Mouse (Mus musculus): ENCODE data around the gene Camk1. TPM values are rescaled to one million over a fixed set of nuclear protein-coding genes. Genes with fewer than 3 reads are reported as not detected.

The Camk1 gene
- polyA plus RNA-seq, 1 experiment from 2014 or later = 107 TPM

- Histone ChIP-seq H3K36me3 (ENCODE audit: control insufficient read depth, insufficient read depth, low read length) (peaks cover 44% of the 10 kb centered on the region), H3K27ac (ENCODE audit: low read length) (no peak overlapping the region), H3K4me2 (replicated peaks; ENCODE audit: low read depth, low read length) (no peak overlapping the region), H3K9ac (replicated peaks; ENCODE audit: low read depth, low read length) (no peak overlapping the region), H3K4me1 (ENCODE audit: control insufficient read depth, insufficient read depth, low read length) (peaks cover 7% of the 10 kb centered on the region; the same call in 1 of the 2 replicates), H3K4me3 (ENCODE audit: low read depth, low read length) (no peak overlapping the region), H3K27me3 (ENCODE audit: control insufficient read depth, insufficient read depth, low read length) (no peaks in the 10 kb centered on the region), H3K9me3 (ENCODE audit: control insufficient read depth, low read depth, low read length) (no peaks in the 10 kb centered on the region)
- ATAC-seq (ENCODE audit: insufficient number of reproducible peaks, insufficient read depth, low FRiP score, low read depth) = no peak
- 91% methylated on average over 11 of the region's 11 CpGs for WGBS
Measured at GRCm38 (mm10) chr6:113380480-113380879, 36.7 kb upstream of the Camk1 start.

GRCm38 (mm10) chr6:113379246-113379645 lies 35.5 kb upstream of the Camk1 start:
- H3K9ac ChIP-seq (replicated peaks; ENCODE audit: low read depth, low read length) = 0 out of 2 replicates have a peak overlapping the region, but pooled peaks have one; percentile 11
- ATAC-seq (ENCODE audit: insufficient number of reproducible peaks, insufficient read depth, low FRiP score, low read depth) = no peak
- H3K9me3 ChIP-seq (ENCODE audit: control insufficient read depth, low read depth, low read length) = no peaks in the 10 kb centered on the region
- H3K4me1 ChIP-seq (ENCODE audit: control insufficient read depth, insufficient read depth, low read length) = peaks cover 7% of the 10 kb centered on the region; the same call in 1 of the 2 replicates
- 86% methylated on average over 6 of the region's 6 CpGs for WGBS
- H3K36me3 ChIP-seq (ENCODE audit: control insufficient read depth, insufficient read depth, low read length) = peaks cover 42% of the 10 kb centered on the region
- H3K27ac ChIP-seq (ENCODE audit: low read length) = no peak overlapping the region
- peak overlapping the region; percentile 90 for H3K4me3 ChIP-seq (ENCODE audit: low read depth, low read length)
- H3K27me3 ChIP-seq (ENCODE audit: control insufficient read depth, insufficient read depth, low read length) = no peaks in the 10 kb centered on the region
- peak overlapping the region; percentile 90 for H3K4me2 ChIP-seq (replicated peaks; ENCODE audit: low read depth, low read length)

- WGBS = under 1% methylated on average over 61 of the region's 61 CpGs
- no peaks in the 10 kb centered on the region for H3K27me3 ChIP-seq (ENCODE audit: control insufficient read depth, insufficient read depth, low read length)
- no peaks in the 10 kb centered on the region for H3K9me3 ChIP-seq (ENCODE audit: control insufficient read depth, low read depth, low read length)
- ATAC-seq (ENCODE audit: insufficient number of reproducible peaks, insufficient read depth, low FRiP score, low read depth) = peak; percentile 95
- H3K4me1 ChIP-seq (ENCODE audit: control insufficient read depth, insufficient read depth, low read length) = peaks cover 7% of the 10 kb centered on the region; the same call in 1 of the 2 replicates
- H3K4me2 ChIP-seq (replicated peaks; ENCODE audit: low read depth, low read length) = peak within 1 kb of the TSS; percentile 90
- H3K27ac ChIP-seq (ENCODE audit: low read length) = peak within 1 kb of the TSS; percentile 95
- H3K4me3 ChIP-seq (ENCODE audit: low read depth, low read length) = peak within 1 kb of the TSS; percentile 90
- peaks cover 42% of the 10 kb centered on the region for H3K36me3 ChIP-seq (ENCODE audit: control insufficient read depth, insufficient read depth, low read length)
- peak within 1 kb of the TSS; percentile 94 for H3K9ac ChIP-seq (replicated peaks; ENCODE audit: low read depth, low read length)
Measured at GRCm38 (mm10) chr6:113377496-113378385, 34.0 kb upstream of the Camk1 start, which contains the start of the genes Tada3 and Arpc4. Tada3 (minus strand) TSS chr6:113377883. Arpc4 (plus strand) TSS chr6:113378115.

- Histone ChIP-seq H3K4me3 (ENCODE audit: low read depth, low read length) (peak overlapping the region; percentile 90), H3K27me3 (ENCODE audit: control insufficient read depth, insufficient read depth, low read length) (no peaks in the 10 kb centered on the region), H3K27ac (ENCODE audit: low read length) (peak overlapping the region; percentile 95), H3K9me3 (ENCODE audit: control insufficient read depth, low read depth, low read length) (no peaks in the 10 kb centered on the region), H3K4me1 (ENCODE audit: control insufficient read depth, insufficient read depth, low read length) (peaks cover 7% of the 10 kb centered on the region; the same call in 1 of the 2 replicates), H3K9ac (replicated peaks; ENCODE audit: low read depth, low read length) (peak overlapping the region; percentile 94), H3K4me2 (replicated peaks; ENCODE audit: low read depth, low read length) (peak overlapping the region; percentile 52), H3K36me3 (ENCODE audit: control insufficient read depth, insufficient read depth, low read length) (peaks cover 40% of the 10 kb centered on the region)
- ATAC-seq (ENCODE audit: insufficient number of reproducible peaks, insufficient read depth, low FRiP score, low read depth) = no peak
- WGBS = 6% methylated on average over 7 of the region's 7 CpGs
Measured at GRCm38 (mm10) chr6:113377172-113377495, 33.4 kb upstream of the Camk1 start.

GRCm38 (mm10) chr6:113373491-113373890 lies 29.7 kb upstream of the Camk1 start:
- H3K27me3 ChIP-seq (ENCODE audit: control insufficient read depth, insufficient read depth, low read length) = no peaks in the 10 kb centered on the region
- WGBS = 94% methylated on average over 4 of the region's 4 CpGs
- H3K4me2 ChIP-seq (replicated peaks; ENCODE audit: low read depth, low read length) = no peak overlapping the region
- no peak overlapping the region for H3K27ac ChIP-seq (ENCODE audit: low read length)
- H3K4me3 ChIP-seq (ENCODE audit: low read depth, low read length) = no peak overlapping the region
- H3K36me3 ChIP-seq (ENCODE audit: control insufficient read depth, insufficient read depth, low read length) = peaks cover 49% of the 10 kb centered on the region
- H3K4me1 ChIP-seq (ENCODE audit: control insufficient read depth, insufficient read depth, low read length) = no peaks in the 10 kb centered on the region
- no peak overlapping the region for H3K9ac ChIP-seq (replicated peaks; ENCODE audit: low read depth, low read length)
- no peaks in the 10 kb centered on the region for H3K9me3 ChIP-seq (ENCODE audit: control insufficient read depth, low read depth, low read length)
- no peak for ATAC-seq (ENCODE audit: insufficient number of reproducible peaks, insufficient read depth, low FRiP score, low read depth)

GRCm38 (mm10) chr6:113370194-113370929 lies 26.6 kb upstream of the Camk1 start:
- no peaks in the 10 kb centered on the region for H3K9me3 ChIP-seq (ENCODE audit: control insufficient read depth, low read depth, low read length)
- H3K27me3 ChIP-seq (ENCODE audit: control insufficient read depth, insufficient read depth, low read length) = no peaks in the 10 kb centered on the region
- peaks cover 56% of the 10 kb centered on the region for H3K36me3 ChIP-seq (ENCODE audit: control insufficient read depth, insufficient read depth, low read length)
- H3K9ac ChIP-seq (replicated peaks; ENCODE audit: low read depth, low read length) = no peak overlapping the region
- no peaks in the 10 kb centered on the region for H3K4me1 ChIP-seq (ENCODE audit: control insufficient read depth, insufficient read depth, low read length)
- 94% methylated on average over 20 of the region's 20 CpGs for WGBS
- H3K4me2 ChIP-seq (replicated peaks; ENCODE audit: low read depth, low read length) = no peak overlapping the region
- H3K27ac ChIP-seq (ENCODE audit: low read length) = no peak overlapping the region
- H3K4me3 ChIP-seq (ENCODE audit: low read depth, low read length) = no peak overlapping the region
- ATAC-seq (ENCODE audit: insufficient number of reproducible peaks, insufficient read depth, low FRiP score, low read depth) = no peak

- no peak for ATAC-seq (ENCODE audit: insufficient number of reproducible peaks, insufficient read depth, low FRiP score, low read depth)
- H3K9me3 ChIP-seq (ENCODE audit: control insufficient read depth, low read depth, low read length) = no peaks in the 10 kb centered on the region
- WGBS = 75% methylated on average over 5 of the region's 5 CpGs
- no peak overlapping the region for H3K4me3 ChIP-seq (ENCODE audit: low read depth, low read length)
- H3K27ac ChIP-seq (ENCODE audit: low read length) = no peak overlapping the region
- no peaks in the 10 kb centered on the region for H3K4me1 ChIP-seq (ENCODE audit: control insufficient read depth, insufficient read depth, low read length)
- H3K36me3 ChIP-seq (ENCODE audit: control insufficient read depth, insufficient read depth, low read length) = peaks cover 45% of the 10 kb centered on the region
- H3K27me3 ChIP-seq (ENCODE audit: control insufficient read depth, insufficient read depth, low read length) = no peaks in the 10 kb centered on the region
- H3K4me2 ChIP-seq (replicated peaks; ENCODE audit: low read depth, low read length) = no peak overlapping the region
- no peak overlapping the region for H3K9ac ChIP-seq (replicated peaks; ENCODE audit: low read depth, low read length)
Measured at GRCm38 (mm10) chr6:113368577-113368976, 24.8 kb upstream of the Camk1 start.

- H3K36me3 ChIP-seq (ENCODE audit: control insufficient read depth, insufficient read depth, low read length) = peaks cover 40% of the 10 kb centered on the region
- WGBS = 89% methylated on average over 7 of the region's 7 CpGs
Measured at GRCm38 (mm10) chr6:113368124-113368523, 24.3 kb upstream of the Camk1 start.

More at GRCm38 (mm10) chr6:113368124-113368523, 24.3 kb upstream of the Camk1 start:
- no peak overlapping the region for H3K27ac ChIP-seq (ENCODE audit: low read length)
- no peaks in the 10 kb centered on the region for H3K4me1 ChIP-seq (ENCODE audit: control insufficient read depth, insufficient read depth, low read length)
- H3K9me3 ChIP-seq (ENCODE audit: control insufficient read depth, low read depth, low read length) = no peaks in the 10 kb centered on the region
- ATAC-seq (ENCODE audit: insufficient number of reproducible peaks, insufficient read depth, low FRiP score, low read depth) = no peak
- H3K4me2 ChIP-seq (replicated peaks; ENCODE audit: low read depth, low read length) = no peak overlapping the region
- H3K27me3 ChIP-seq (ENCODE audit: control insufficient read depth, insufficient read depth, low read length) = no peaks in the 10 kb centered on the region
- no peak overlapping the region for H3K4me3 ChIP-seq (ENCODE audit: low read depth, low read length)
- H3K9ac ChIP-seq (replicated peaks; ENCODE audit: low read depth, low read length) = no peak overlapping the region

All from stomach, embryonic 14.5 days (tissue).